13 mouse cellular contexts compared by ENCODE assay signal in the genomic region with DNA sequence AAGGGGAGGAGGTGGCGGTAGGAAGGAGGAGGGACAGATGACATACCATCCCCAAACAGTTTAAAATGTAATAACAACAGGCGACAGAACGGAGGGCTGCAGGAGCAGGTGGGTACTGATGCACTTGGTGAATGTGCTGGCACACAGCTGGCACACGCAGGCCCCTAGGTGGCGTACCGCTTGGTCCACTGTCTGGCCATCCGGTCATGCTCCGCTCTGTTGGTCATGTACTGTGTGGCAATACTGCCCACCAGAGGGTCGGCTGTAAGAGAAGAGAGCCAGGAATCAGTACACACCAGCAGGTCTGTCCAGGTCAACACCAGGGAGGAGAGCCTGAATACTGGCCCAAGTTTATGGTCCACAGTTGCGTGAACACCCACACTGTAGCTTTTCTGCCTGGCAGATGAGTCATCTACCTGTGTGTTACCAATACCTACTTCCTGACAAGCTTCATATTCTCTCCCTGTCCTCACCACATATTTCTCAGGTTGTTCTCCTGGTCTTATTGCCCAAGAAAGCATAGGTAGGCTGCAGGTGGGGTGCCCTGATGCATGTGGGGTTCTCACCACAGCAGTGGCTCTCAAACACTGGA.
DNase-seq lines count a peak whose midpoint lies in the region; ATAC-seq and TF ChIP-seq lines count a peak whose summit lies in the region.
"Had no signal": no experiment of that assay in that cellular context is flagged by ENCODE, and none has a peak within 500 bp of the region (broad histone marks: within the 10 kb centered on the region; RNA-seq: fewer than 3 reads in every experiment).

No protein-coding gene starts in this region.

- no peaks in the 10 kb centered on the region for H3K4me1 ChIP-seq in kidney, embryonic 15.5 days
- H3K4me1 ChIP-seq in forebrain, embryonic 15.5 days: peaks cover 16% of the 10 kb centered on the region
- no peaks in the 10 kb centered on the region for H3K4me1 ChIP-seq in heart, embryonic 11.5 days (ENCODE audit: control insufficient read depth, insufficient read depth, low read length)
- H3K4me1 ChIP-seq: heart, embryonic 13.5 days; limb, embryonic 15.5 days had no signal

- peak; percentile 28 for TF ChIP-seq CTCF in Patski (IDR thresholded peaks at IDR 0.05)

- POLR2A ChIA-PET in Patski (lab: Charles Lee): no interaction called here

- in situ Hi-C loops in Patski (cut with MboI; ENCODE audit: low pct_unique_long_range_greater_than_20kb): no loop called here

- H3K4me3 ChIP-seq in kidney, embryonic 15.5 days (replicated peaks): no peak overlapping the region
- H3K4me3 ChIP-seq in forebrain, embryonic 15.5 days: no peak overlapping the region
- no peak overlapping the region for H3K4me3 ChIP-seq in heart, embryonic 11.5 days (ENCODE audit: low read depth, low read length)
- H3K4me3 ChIP-seq: erythroblast, embryonic 14.5 days; heart, embryonic 13.5 days; limb, embryonic 15.5 days had no signal

- H3K4me2 ChIP-seq in kidney, embryonic 15.5 days: no peak overlapping the region
- H3K4me2 ChIP-seq in forebrain, embryonic 15.5 days (replicated peaks): no peak overlapping the region
- H3K4me2 ChIP-seq in heart, embryonic 11.5 days: no peak overlapping the region
- H3K4me2 ChIP-seq: heart, embryonic 13.5 days; limb, embryonic 15.5 days had no signal

- no peaks in the 10 kb centered on the region for H3K36me3 ChIP-seq in kidney, embryonic 15.5 days
- H3K36me3 ChIP-seq in forebrain, embryonic 15.5 days: no peaks in the 10 kb centered on the region
- H3K36me3 ChIP-seq in heart, embryonic 11.5 days (ENCODE audit: control insufficient read depth, insufficient read depth, low read length): no peaks in the 10 kb centered on the region
- H3K36me3 ChIP-seq: heart, embryonic 13.5 days; limb, embryonic 15.5 days had no signal

- CTCF ChIA-PET in Patski (lab: Charles Lee): no interaction called here

- H3K27me3 ChIP-seq in kidney, embryonic 15.5 days: no peaks in the 10 kb centered on the region
- H3K27me3 ChIP-seq in Patski: no peaks in the 10 kb centered on the region
- no peaks in the 10 kb centered on the region for H3K27me3 ChIP-seq in forebrain, embryonic 15.5 days
- no peaks in the 10 kb centered on the region for H3K27me3 ChIP-seq in heart, embryonic 11.5 days (ENCODE audit: control insufficient read depth, insufficient read depth, low read length)
- H3K27me3 ChIP-seq: heart, embryonic 13.5 days; limb, embryonic 15.5 days had no signal

- no peak overlapping the region for H3K27ac ChIP-seq in kidney, embryonic 15.5 days
- H3K27ac ChIP-seq in forebrain, embryonic 15.5 days (replicated peaks): no peak overlapping the region
- H3K27ac ChIP-seq in heart, embryonic 11.5 days (ENCODE audit: low read depth, low read length): no peak overlapping the region
- H3K27ac ChIP-seq: heart, embryonic 13.5 days; limb, embryonic 15.5 days had no signal

- no peak for DNase-seq in kidney, postnatal 25 days
- no peak for DNase-seq in Patski (ENCODE audit: low read depth, low spot score)
- DNase-seq in mesoderm, embryonic 11.5 days (ENCODE audit: low read depth, low spot score): peak; percentile 8
- DNase-seq in testis, postnatal 14 days (ENCODE audit: low spot score): no peak
- DNase-seq in frontal cortex, adult 2 months (ENCODE audit: extremely low spot score in 1 of 2, low spot score in 1 of 2): no peak
- DNase-seq: kidney, postnatal 14 days; thymus, postnatal 25 days had no signal

- WGBS in kidney, embryonic 15.5 days: 83% methylated on average over 10 of the region's 10 CpGs
- WGBS in forebrain, embryonic 15.5 days: 55% methylated on average over 10 of the region's 10 CpGs
- 85% methylated on average over 10 of the region's 10 CpGs for WGBS in heart, embryonic 11.5 days (ENCODE audit: insufficient replicate concordance)

- H3K9ac ChIP-seq in kidney, embryonic 15.5 days: no peak overlapping the region
- no peak overlapping the region for H3K9ac ChIP-seq in forebrain, embryonic 15.5 days (replicated peaks)
- no peak overlapping the region for H3K9ac ChIP-seq in heart, embryonic 11.5 days (ENCODE audit: low read depth, low read length)
- H3K9ac ChIP-seq: heart, embryonic 13.5 days; limb, embryonic 15.5 days had no signal

- no peaks in the 10 kb centered on the region for H3K9me3 ChIP-seq in kidney, embryonic 15.5 days (replicated peaks)
- no peaks in the 10 kb centered on the region for H3K9me3 ChIP-seq in forebrain, embryonic 15.5 days
- no peaks in the 10 kb centered on the region for H3K9me3 ChIP-seq in heart, embryonic 11.5 days (replicated peaks; ENCODE audit: control insufficient read depth, low read length)
- H3K9me3 ChIP-seq: heart, embryonic 13.5 days; limb, embryonic 15.5 days had no signal

- peak; percentile 74; the same call in 1 of the 2 replicates for ATAC-seq in kidney, embryonic 15.5 days (replicated peaks; ENCODE audit: low FRiP score)
- ATAC-seq in Patski: no peak
- peak; percentile 61 for ATAC-seq in forebrain, embryonic 15.5 days (replicated peaks)
- ATAC-seq in heart, embryonic 11.5 days (replicated peaks; ENCODE audit: insufficient number of reproducible peaks, low FRiP score, low TSS enrichment): no peak

Comparison
In these comparisons a context has a peak if more than half of its experiments do, and no peak if none do; other contexts are left out.
1. ATAC-seq: peak in kidney, embryonic 15.5 days (single experiment) and forebrain, embryonic 15.5 days (single experiment); none in Patski (single experiment) and heart, embryonic 11.5 days (single experiment).